Mouse (Mus musculus) CD4-positive, CD25-positive, alpha-beta regulatory T cell, adult 4 months (primary cell): ENCODE results near the gene Exph5. TPM values are rescaled to one million over a fixed set of nuclear protein-coding genes. Genes with fewer than 3 reads are reported as not detected.

Source experiments
- ATAC-seq: one replicate; pipeline ENCODE4 v1.8.0; 2017
- polyA plus RNA-seq, 2 experiments: library from polyadenylated mRNA; unstranded; fragments of 100-300 nt; shearing (Covaris generic); gene quantifications; one replicate each; pipeline ENCODE4 v1.2.1; 2017

Exph5 gene
- polyA plus RNA-seq, 2 experiments from 2014 or later = 1.5 TPM

- ATAC-seq = no peak
Measured at GRCm38 (mm10) chr9:53408953-53409361, 107.5 kb downstream of the Exph5 start.

DNA sequence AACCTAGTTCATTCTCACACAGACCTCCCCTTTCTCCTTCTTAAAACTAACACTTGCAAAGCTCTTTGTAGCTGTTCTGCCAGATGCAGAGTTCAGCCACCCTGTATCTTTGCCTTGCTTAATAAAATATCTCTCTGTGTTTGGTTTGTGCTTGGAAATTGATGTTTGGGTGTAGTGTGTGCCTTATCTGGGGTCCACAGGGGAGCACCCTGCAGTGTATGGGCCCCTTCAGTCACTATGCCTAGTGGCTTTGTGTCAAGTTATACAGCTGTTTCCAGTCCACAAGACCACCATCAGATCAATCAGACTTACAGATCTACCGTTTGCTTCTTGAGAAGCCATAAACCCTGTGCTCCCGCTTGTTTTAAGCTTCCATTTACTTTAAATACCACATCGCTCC lies 108.0 kb downstream of the Exph5 start:
- no peak for ATAC-seq

DNA sequence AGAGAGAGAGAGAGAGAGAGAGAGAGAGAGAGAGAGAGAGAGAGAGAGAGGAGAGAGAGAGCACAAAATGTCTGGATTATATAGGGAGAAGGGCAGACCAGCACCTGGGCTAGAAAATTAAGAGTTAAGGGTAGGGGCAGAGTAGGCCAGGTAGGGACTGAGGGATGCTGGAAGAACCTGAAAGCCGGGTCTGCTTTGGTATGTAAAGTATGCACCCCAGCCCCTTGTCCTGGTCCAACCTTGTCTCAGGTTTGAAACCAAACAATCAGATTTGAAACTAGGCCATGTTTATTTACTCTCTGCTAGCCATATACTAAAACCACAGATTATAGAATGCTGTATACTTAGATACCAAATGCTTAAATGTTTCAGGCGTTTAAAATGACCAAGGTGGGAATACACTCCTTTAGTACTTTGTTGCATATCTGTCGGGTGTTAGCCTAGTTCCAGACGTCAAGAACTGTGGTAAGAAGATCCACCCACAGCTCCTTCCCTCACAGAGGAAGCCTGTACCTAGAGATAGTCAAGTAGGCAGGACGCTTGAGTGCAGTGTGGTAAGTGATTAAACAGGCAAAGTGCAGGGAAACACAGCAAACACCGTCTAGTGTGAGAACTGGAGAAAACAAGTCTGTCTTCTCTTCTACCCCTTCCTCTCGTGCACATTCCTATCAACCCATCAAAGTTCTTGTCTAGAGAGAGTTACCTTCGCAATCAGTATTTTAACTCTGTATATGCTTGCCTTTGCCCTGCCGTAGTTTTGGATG lies 120.8 kb downstream of the Exph5 start:
- ATAC-seq = no peak

DNA sequence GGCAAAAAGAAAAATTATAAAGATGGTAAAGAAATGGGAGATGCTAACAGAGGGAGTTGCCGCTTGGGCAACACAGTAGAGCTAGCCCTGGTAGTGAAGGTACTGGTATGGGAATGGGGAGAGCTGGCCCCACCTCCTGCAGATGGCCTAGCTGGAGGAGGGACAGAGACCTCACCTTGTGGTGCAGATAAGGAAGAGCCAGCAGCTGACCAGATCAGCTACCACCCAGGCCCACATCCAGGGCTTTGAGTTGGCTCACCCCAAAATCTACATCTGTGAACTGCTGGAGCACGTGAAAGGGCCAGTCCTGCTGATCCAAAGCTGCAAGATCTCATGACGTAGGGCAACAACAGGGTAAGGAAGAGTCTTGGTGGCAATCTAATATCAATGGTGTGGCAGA lies 125.3 kb downstream of the Exph5 start:
- no peak for ATAC-seq

Other genes with a start within 250 kb of the Exph5 start
- 10 to 100 TPM; 50.5 to 59.5 TPM for gene Ddx10, start 53.6 kb upstream of the Exph5 start, polyA plus RNA-seq
- 1 to 10 TPM in 1 of 2 experiments, under 1 TPM in 1; 0.80 to 1.5 TPM for gene Kdelc2, start 82.4 kb downstream of the Exph5 start, polyA plus RNA-seq
- under 1 TPM; 0.54 to 0.98 TPM for gene 4930550C14Rik, start 100.7 kb downstream of the Exph5 start, polyA plus RNA-seq
- gene Atm, start 235.1 kb downstream of the Exph5 start, polyA plus RNA-seq = 10 to 100 TPM; 27.8 to 35.4 TPM
- gene Npat, start 235.4 kb downstream of the Exph5 start, polyA plus RNA-seq = 10 to 100 TPM; 13.0 to 16.9 TPM